Mouse (Mus musculus): ENCODE measurements at regions not wholly inside any gene's neighbourhood (a gene's known extent, or its start where the extent isn't known, plus 50 kb on each side); places are given as distances from the start of the nearest gene placed in this dataset. TPM values are rescaled to one million over a fixed set of nuclear protein-coding genes. Genes with fewer than 3 reads are reported as not detected.

Small RNA genes lying in the stretch of these regions (microRNA-seq; reads per million reads assigned to microRNA genes)
- not detected for gene Gm27628

Measured in hindbrain, embryonic 15.5 days (tissue).